Mouse (Mus musculus) subcutaneous adipose tissue, adult 2 months (tissue): ENCODE results near the gene Ccdc152. TPM values are rescaled to one million over a fixed set of nuclear protein-coding genes. Genes with fewer than 3 reads are reported as not detected.

Experiments
- polyA plus RNA-seq: library from polyadenylated mRNA; depleted of rRNA; stranded (reverse); fragments of >200 nt; gene quantifications from 2 replicates; pipeline ENCODE4 v1.2.3, GENCODE M21; 2012; ENCODE audit warnings: low replicate concordance; rRNA removed

Gene Ccdc152
- polyA plus RNA-seq = 1.8 and 3.1 TPM in 2 replicates

GRCm38 (mm10) chr15:3303426-3303825, at the start of gene Ccdc152:
TSS of gene Ccdc152 (minus strand) at chr15:3303526.

GRCm38 (mm10) chr15:3268247-3268646, 35.1 kb downstream of the Ccdc152 start, which contains the start of gene Selenop:
TSS of gene Selenop (plus strand) at chr15:3268547.

Other genes with a start within 250 kb of the Ccdc152 start
- 436 and 771 TPM in 2 replicates for gene Selenop, start 35.0 kb downstream of the Ccdc152 start, polyA plus RNA-seq